Mouse (Mus musculus): Measurements from ENCODE around the gene Wfdc2.

- TF ChIP-seq CTCF (IDR thresholded peaks at IDR 0.05; ENCODE audit: borderline replicate concordance, control insufficient read depth, extremely low read depth, insufficient read depth, low read length, poor library complexity), result no peak
- TF ChIP-seq POLR2A (IDR thresholded peaks at IDR 0.05; ENCODE audit: control insufficient read depth, extremely low read depth, insufficient read depth, low read length, poor library complexity), result no peak
Measured at GRCm38 (mm10) chr2:164540652-164541427, 21.4 kb upstream of the Wfdc2 start.
